Comparison of ENCODE assay signal across 9 mouse cellular contexts in genomic region chr14:11552521-11553272, GRCm38 (mm10). TPM values are rescaled to one million over a fixed set of nuclear protein-coding genes. Genes with fewer than 3 reads are reported as not detected.
DNase-seq lines count a peak whose midpoint lies in the region; ATAC-seq lines count a peak whose summit lies in the region.
"Had no signal": no experiment of that assay in that cellular context is flagged by ENCODE, and none has a peak within 500 bp of the region (broad histone marks: within the 10 kb centered on the region; RNA-seq: fewer than 3 reads in every experiment).

No protein-coding gene starts in this region.

- H3K4me1 ChIP-seq in liver, embryonic 12.5 days = 0 out of 2 replicates have a peak, but pooled peaks cover 5% of the 10 kb centered on the region
- peaks cover 32% of the 10 kb centered on the region for H3K4me1 ChIP-seq in neural tube, embryonic 13.5 days (replicated peaks)

- no peaks in the 10 kb centered on the region for H3K36me3 ChIP-seq in liver, embryonic 12.5 days
- H3K36me3 ChIP-seq in neural tube, embryonic 13.5 days = no peaks in the 10 kb centered on the region

- peak overlapping the region; percentile 53 for H3K4me3 ChIP-seq in liver, embryonic 12.5 days
- peak overlapping the region; percentile 81 for H3K4me3 ChIP-seq in neural tube, embryonic 13.5 days

- peak; percentile 23 for ATAC-seq in liver, embryonic 12.5 days
- ATAC-seq in neural tube, embryonic 13.5 days (ENCODE audit: low read depth) = peak; percentile 23

- peak overlapping the region; percentile 60; the same call in 1 of the 2 replicates for H3K27ac ChIP-seq in liver, embryonic 12.5 days
- H3K27ac ChIP-seq in neural tube, embryonic 13.5 days (replicated peaks) = peak overlapping the region; percentile 97

- WGBS in liver, embryonic 12.5 days (ENCODE audit: insufficient replicate concordance) = 4% methylated on average over 33 of the region's 33 CpGs
- WGBS in neural tube, embryonic 13.5 days = 1% methylated on average over 33 of the region's 33 CpGs

- H3K9me3 ChIP-seq in liver, embryonic 12.5 days (replicated peaks) = no peaks in the 10 kb centered on the region
- no peaks in the 10 kb centered on the region for H3K9me3 ChIP-seq in neural tube, embryonic 13.5 days

- H3K4me2 ChIP-seq in liver, embryonic 12.5 days = peak overlapping the region; percentile 64
- peak overlapping the region; percentile 91 for H3K4me2 ChIP-seq in neural tube, embryonic 13.5 days

- H3K27me3 ChIP-seq in liver, embryonic 12.5 days (replicated peaks) = peaks cover 69% of the 10 kb centered on the region
- peaks cover 3% of the 10 kb centered on the region; the same call in 1 of the 2 replicates for H3K27me3 ChIP-seq in neural tube, embryonic 13.5 days
- H3K27me3 ChIP-seq: CH12.LX had no signal

- H3K9ac ChIP-seq in liver, embryonic 12.5 days = peak overlapping the region; percentile 40
- peak overlapping the region; percentile 90 for H3K9ac ChIP-seq in neural tube, embryonic 13.5 days

- DNase-seq in layer of hippocampus, adult 11-12 months (ENCODE audit: low spot score) = peak; percentile 15
- no peak for DNase-seq in layer of hippocampus, adult 9-11 months
- peak; percentile 57 to 60 for DNase-seq in cerebellum, postnatal 10 days
- peak; percentile 33 to 70 for DNase-seq in heart, adult 18-20 months
- DNase-seq in kidney, adult 11 months = peak; percentile 46
- DNase-seq in spleen, postnatal 10 days (ENCODE audit: low spot score in 2 of 2) = no peak

RNA-seq across cellular contexts. Expression of gene Ptprg, which starts 0.6 kb away (rescaled TPM):
- total RNA-seq in heart, adult 18-20 months (2021) = 10 to 100 TPM; 46.4 to 51.8 TPM
- 3.9 and 4.8 TPM in 2 replicates for polyA plus RNA-seq in liver, embryonic 12.5 days (2016; fragmentation: Nextera tagmentation; extraction: Ambion mirVana)
- 38.5 and 45.9 TPM in 2 replicates for polyA plus RNA-seq in neural tube, embryonic 13.5 days (2015; fragmentation: Nextera tagmentation; extraction: Ambion mirVana)

Comparison
In these comparisons a context has a peak if more than half of its experiments do, and no peak if none do; other contexts are left out.
1. DNase-seq: peak in layer of hippocampus, adult 11-12 months (single experiment), cerebellum, postnatal 10 days (2 of 2), heart, adult 18-20 months (2 of 2) and kidney, adult 11 months (single experiment); none in layer of hippocampus, adult 9-11 months (single experiment) and spleen, postnatal 10 days (0 of 2).